Mouse (Mus musculus) liver, embryonic 16.5 days (tissue): ENCODE measurements around the gene Unc93a2. TPM values are rescaled to one million over a fixed set of nuclear protein-coding genes. Genes with fewer than 3 reads are reported as not detected.
"Not testable (repeated sequence)": the region's sequence is repeated elsewhere in the genome, so short reads cannot be mapped to it uniquely, and the experiment has no call there.

Source experiments
- ATAC-seq: fragments of 200-750 bp; cut with Nextera tagmentation; 2 replicates; pipeline ENCODE4 v1.8.0; 2017; ENCODE audit warnings: low read depth, mild to moderate bottlenecking, moderate number of reproducible peaks, moderate library complexity
- H3K27ac ChIP-seq: fragments of 300-500 bp; sonication (generic); 2 replicates; pipeline ENCODE4 v1.5.1; 2014; ENCODE audit warnings: mild to moderate bottlenecking, low read length
- H3K27me3 ChIP-seq: fragments of 300-500 bp; sonication (generic); 2 replicates; pipeline ENCODE4 v1.6.1; 2014; ENCODE audit warnings: low read depth, low read length, mixed read lengths; ENCODE audit not compliant: control insufficient read depth, insufficient read depth
- H3K36me3 ChIP-seq: fragments of 300-500 bp; sonication (generic); 2 replicates; pipeline ENCODE4 v1.6.1; 2014; ENCODE audit warnings: mild to moderate bottlenecking; ENCODE audit not compliant: control insufficient read depth, insufficient read depth
- H3K4me1 ChIP-seq: fragments of 300-500 bp; sonication (generic); 2 replicates; pipeline ENCODE4 v1.6.1; 2014; ENCODE audit warnings: low read depth, low read length, mixed read lengths; ENCODE audit not compliant: control insufficient read depth
- H3K4me2 ChIP-seq: fragments of 300-500 bp; sonication (generic); 2 replicates; pipeline ENCODE4 v1.6.1; 2014; ENCODE audit warnings: low read depth, low read length, mixed read lengths
- H3K4me3 ChIP-seq: fragments of 300-500 bp; sonication (generic); 2 replicates; pipeline ENCODE4 v1.5.1; 2014; ENCODE audit warnings: low read depth, mild to moderate bottlenecking, low read length
- H3K9ac ChIP-seq: fragments of 300-500 bp; sonication (generic); 2 replicates; pipeline ENCODE4 v1.6.1; 2014; ENCODE audit warnings: low read depth, low read length
- H3K9me3 ChIP-seq: fragments of 300-500 bp; sonication (generic); replicated peaks from 2 replicates; pipeline ENCODE4 v1.6.1; 2016; ENCODE audit warnings: low read length; ENCODE audit not compliant: control insufficient read depth
- WGBS: fragments of 180-500 bp; shearing (Covaris S2); extraction: QIAGEN DNeasy Blood & Tissue Kit; methylation state at CpG from one replicate; pipeline ENCODE4 v1.1.7; 2014; ENCODE audit not compliant: insufficient replicate concordance; 5-methylcytosine and 5-hydroxymethylcytosine counted together
- polyA plus RNA-seq: library from polyadenylated mRNA; unstranded; fragments of >200 nt; fragmentation: Nextera tagmentation; extraction: Ambion mirVana; gene quantifications from 2 replicates; pipeline ENCODE4 v1.2.1, GENCODE M21; 2015

Unc93a2 gene
- polyA plus RNA-seq: 0.65 and 0.74 TPM in 2 replicates

DNA sequence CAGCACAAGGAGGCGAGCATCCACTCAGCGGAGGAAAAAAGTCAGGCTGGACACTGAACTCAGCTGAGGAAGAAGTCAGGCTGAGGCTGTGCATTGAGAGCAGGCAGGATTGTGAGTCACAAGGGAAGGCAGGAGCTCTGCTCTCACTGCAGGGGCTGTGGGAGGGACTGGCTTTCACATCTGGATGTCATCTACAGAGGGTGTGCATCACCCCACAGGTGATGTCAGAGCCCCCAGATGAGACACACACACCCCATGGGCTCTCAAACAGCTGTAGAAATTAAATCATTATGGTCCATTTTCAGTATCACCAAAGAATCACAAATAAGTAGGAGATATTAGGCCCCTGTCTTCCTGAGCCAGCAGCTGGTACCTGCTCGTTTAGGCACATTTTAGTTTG, at the start of gene Unc93a2:
TSS of gene Unc93a2 (minus strand) at position 101 of the 400 bp plus-strand sequence.
- WGBS: 66% methylated on average over 3 of the region's 3 CpGs
- not testable (repeated sequence) for H3K36me3 ChIP-seq, H3K4me1 ChIP-seq, H3K9ac ChIP-seq, H3K9me3 ChIP-seq, ATAC-seq, H3K4me2 ChIP-seq, H3K27ac ChIP-seq, H3K27me3 ChIP-seq, H3K4me3 ChIP-seq

DNA sequence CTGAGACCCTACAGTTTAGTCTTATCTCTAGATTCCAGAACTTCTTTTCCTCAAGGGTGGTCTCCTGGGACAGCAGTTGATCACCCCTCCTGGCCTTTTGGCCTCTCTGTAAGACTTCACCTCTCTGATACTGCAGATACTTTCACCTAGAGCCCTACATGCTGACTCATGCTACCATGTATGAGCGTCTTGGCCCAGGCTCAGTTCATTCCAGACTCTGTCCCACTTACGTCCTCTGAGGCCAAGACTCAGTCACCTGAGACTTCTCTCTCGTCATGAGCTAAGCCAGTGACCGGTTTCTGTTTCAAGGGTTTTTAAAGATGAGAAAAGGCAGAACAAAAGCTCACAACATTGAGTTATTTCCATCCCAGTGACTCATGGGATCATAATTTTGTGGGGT, 48.9 kb upstream of the Unc93a2 start:
- H3K4me1 ChIP-seq, ATAC-seq, H3K4me2 ChIP-seq, H3K27me3 ChIP-seq, H3K9me3 ChIP-seq, H3K36me3 ChIP-seq, H3K9ac ChIP-seq, H3K27ac ChIP-seq, H3K4me3 ChIP-seq: not testable (repeated sequence)
- 64% methylated on average over 4 of the region's 4 CpGs for WGBS

DNA sequence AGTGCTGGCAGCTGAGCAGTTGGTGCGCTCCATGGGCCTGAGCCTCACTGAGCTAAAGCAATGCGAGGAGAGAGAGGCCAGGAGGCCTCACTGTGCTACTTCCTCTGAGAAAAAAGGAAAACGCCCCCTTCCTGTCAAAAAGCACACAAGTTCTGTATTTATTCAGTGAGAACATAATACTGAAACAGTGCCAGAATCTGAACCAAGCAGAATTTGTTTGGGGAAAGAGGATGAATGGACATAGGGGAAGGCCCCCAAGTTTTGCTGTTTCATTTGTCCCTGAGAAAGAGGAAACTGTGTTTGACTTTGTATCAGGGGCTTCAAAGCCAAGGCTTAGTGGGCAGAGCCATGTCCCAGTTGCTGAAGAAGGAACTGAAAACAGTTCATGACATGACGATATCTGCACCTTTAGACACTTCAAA, 45.0 kb upstream of the Unc93a2 start:
- H3K36me3 ChIP-seq, H3K27ac ChIP-seq, H3K4me2 ChIP-seq, H3K9me3 ChIP-seq, H3K27me3 ChIP-seq, H3K4me1 ChIP-seq, H3K4me3 ChIP-seq, H3K9ac ChIP-seq, ATAC-seq: not testable (repeated sequence)
- WGBS: 19% methylated on average over 4 of the region's 4 CpGs

DNA sequence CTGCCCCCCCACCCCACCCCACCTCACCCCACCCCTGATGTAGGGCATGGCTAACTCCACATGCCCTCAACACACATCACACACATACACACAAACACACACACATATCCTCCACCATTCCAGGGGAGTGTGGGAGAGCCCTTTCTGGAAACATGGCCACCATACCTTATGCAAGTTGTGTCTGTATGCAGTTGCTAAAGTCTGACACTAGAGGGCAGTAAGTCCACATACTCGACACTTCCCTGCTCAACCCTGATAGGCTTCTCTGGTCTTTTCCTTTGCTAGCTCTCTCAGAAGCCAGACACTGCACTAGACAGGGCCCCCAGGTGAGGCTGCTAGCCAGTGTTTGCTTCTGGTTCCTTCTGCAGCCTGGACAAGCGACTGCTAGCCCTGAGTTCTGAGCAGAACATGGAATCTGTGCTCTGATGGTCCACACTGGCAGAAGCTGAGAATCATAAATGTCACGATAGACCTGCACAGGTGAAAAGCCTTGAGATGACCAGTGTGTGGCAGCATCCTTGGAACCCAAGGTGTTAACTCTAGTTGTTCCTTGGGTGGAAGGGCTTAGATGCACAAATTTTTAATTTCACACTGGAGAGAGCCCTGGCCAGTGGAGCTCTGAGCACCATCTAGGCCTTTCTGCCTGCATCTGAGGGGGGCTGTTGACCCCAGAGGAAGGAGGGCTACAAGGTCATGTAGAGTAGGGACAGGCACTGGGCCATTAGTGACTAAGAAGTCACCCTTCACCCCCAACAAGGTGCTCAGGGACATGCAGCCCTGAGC, 35.1 kb upstream of the Unc93a2 start:
- ATAC-seq: not testable (repeated sequence)

DNA sequence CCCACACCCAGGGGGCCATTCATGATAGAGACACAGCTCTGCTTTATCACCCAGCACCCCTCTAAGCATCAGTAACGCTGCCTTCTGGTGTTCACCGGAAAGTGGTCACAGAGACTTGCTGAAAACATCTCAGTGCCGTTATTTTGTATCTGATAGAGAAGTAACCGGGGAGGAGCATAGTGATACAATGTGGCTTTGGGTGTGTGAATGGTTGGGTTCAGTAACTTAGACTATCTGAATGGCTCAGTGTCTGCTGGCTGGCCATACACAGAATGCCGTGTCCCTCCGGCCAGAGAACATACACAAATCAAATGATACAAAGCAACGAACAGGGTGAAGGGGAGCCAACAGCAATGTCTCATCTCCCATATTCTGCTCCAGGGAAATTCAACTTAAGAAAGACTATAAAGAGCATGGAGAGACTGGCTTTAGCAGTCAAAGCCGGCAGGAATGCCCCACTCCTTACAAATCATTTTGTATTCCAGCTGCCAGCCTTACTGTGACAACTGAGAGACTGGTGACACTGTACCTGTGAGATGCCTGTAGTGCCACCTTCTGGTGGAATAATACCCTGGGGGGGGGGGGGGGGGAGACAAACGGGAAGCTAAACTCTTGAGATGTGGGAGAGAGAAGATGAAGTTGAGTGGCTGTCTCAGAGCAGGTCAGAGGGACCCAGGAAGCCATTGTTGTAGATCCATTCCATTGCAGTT, 29.5 kb upstream of the Unc93a2 start:
- WGBS: 55% methylated on average over 6 of the region's 9 CpGs
- not testable (repeated sequence) for H3K27me3 ChIP-seq, H3K4me1 ChIP-seq, H3K4me2 ChIP-seq, H3K9ac ChIP-seq, H3K4me3 ChIP-seq, ATAC-seq, H3K27ac ChIP-seq, H3K9me3 ChIP-seq, H3K36me3 ChIP-seq

More for the DNA sequence above, 35.1 kb upstream of the Unc93a2 start:
- not testable (repeated sequence) for H3K9ac ChIP-seq, H3K4me1 ChIP-seq, H3K27me3 ChIP-seq, H3K27ac ChIP-seq, H3K4me3 ChIP-seq, H3K9me3 ChIP-seq, H3K36me3 ChIP-seq, H3K4me2 ChIP-seq
- 0% methylated on average over 2 of the region's 3 CpGs for WGBS

DNA sequence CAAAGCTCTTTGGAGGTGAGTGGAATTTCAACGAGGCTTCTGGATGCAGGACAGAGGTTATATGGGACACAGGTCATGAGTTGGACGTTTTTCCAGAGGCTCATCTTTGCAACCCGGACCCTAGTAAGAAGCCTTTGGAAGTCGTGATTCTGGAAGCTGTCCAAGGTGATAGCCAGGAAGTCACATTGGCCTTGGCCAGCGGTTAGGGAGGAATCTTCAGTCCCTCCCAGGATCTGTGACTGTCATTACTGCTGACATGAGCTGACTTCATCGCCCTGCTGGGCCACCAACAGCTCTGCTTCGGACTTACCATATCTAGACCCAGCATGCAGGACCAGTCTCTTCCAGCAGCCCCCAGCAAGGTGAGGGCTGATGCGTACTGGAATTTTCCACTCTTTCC, 28.1 kb upstream of the Unc93a2 start:
- WGBS: 58% methylated on average over 8 of the region's 8 CpGs
- not testable (repeated sequence) for H3K9me3 ChIP-seq, H3K4me3 ChIP-seq, H3K9ac ChIP-seq, ATAC-seq, H3K27ac ChIP-seq, H3K36me3 ChIP-seq, H3K4me1 ChIP-seq, H3K27me3 ChIP-seq, H3K4me2 ChIP-seq

DNA sequence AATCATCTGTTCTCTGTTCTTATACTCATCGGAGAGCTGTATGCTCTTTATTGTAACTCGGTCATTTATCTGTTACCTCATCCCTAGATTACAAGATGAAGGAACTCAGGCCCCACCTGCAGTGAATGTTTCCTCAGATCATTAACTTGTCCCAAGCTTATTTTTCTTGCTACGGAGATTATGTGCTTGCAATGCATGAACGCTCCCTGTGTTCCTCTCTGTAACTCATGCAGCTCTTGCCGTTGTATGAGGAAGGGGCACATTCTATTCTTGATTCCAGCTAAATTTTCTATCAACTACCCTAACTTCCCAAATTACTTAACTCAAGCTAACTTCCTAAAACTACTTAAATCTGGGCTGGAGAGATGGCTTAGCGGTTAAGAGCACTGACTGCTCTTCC, 14.5 kb upstream of the Unc93a2 start:
- H3K9me3 ChIP-seq, H3K27ac ChIP-seq, ATAC-seq, H3K9ac ChIP-seq, H3K27me3 ChIP-seq, H3K4me2 ChIP-seq, H3K36me3 ChIP-seq, H3K4me3 ChIP-seq, H3K4me1 ChIP-seq: not testable (repeated sequence)
- 67% methylated on average over 6 of the region's 6 CpGs for WGBS

DNA sequence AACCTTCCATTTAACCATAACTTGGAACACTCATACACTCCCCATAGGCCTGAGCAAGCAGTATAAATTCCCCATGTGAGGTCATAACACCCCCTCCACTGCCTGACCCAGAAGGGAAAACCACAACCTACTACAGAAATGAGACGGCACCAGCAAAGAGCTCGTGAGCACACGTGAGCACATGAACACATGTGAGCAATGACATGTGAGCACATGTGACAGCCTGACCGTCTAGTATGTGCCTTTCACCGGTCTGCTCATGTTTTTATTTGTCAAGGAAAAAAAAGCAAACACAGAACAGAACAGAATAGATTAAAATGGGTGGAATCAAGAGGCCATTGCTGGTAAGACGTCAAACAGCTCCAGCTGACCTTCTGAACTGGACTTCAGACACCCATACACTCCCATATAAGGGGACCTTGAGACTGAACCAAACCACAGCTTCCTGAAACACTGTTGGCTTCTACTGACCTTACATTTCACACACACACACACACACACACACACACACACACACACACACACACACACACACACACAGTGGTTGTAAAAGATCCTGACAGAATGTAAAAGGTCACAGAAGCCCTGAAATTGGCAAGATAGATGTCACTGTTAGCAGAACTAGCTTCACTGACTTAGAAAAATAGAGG, 13.1 kb upstream of the Unc93a2 start:
- not testable (repeated sequence) for H3K27me3 ChIP-seq, H3K27ac ChIP-seq, H3K4me1 ChIP-seq, H3K4me2 ChIP-seq, H3K9me3 ChIP-seq, H3K9ac ChIP-seq, H3K36me3 ChIP-seq, ATAC-seq, H3K4me3 ChIP-seq
- WGBS: 34% methylated on average over 5 of the region's 6 CpGs

DNA sequence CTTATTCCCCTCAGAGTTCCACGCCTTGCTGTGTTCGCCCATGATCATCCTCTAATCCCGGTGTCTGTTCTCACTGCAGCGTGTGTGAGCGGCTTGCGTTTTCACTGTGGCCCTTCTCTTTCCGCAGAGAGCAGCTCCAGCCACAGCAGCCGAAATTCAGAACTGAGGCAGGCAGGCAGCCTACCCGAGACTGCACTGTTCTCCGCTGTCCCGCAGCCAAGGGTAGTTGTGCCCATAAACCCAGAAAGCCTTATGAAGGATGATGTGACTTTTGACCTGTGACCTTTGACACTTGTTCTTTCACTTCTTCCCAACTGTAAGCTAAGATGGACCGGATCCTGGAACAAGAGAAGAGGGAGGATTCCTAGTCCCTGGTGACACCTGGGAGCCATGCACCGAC, 11.8 kb upstream of the Unc93a2 start:
- H3K4me2 ChIP-seq, H3K27me3 ChIP-seq, ATAC-seq, H3K36me3 ChIP-seq, H3K9me3 ChIP-seq, H3K9ac ChIP-seq, H3K4me3 ChIP-seq, H3K27ac ChIP-seq, H3K4me1 ChIP-seq: not testable (repeated sequence)
- 70% methylated on average over 10 of the region's 13 CpGs for WGBS
